Mouse (Mus musculus): ENCODE measurements at regions not wholly inside any gene's neighbourhood (a gene's known extent, or its start where the extent isn't known, plus 50 kb on each side); places are given as distances from the start of the nearest gene placed in this dataset.

- DNase-seq (ENCODE audit: low read depth, low spot score) = no peak
Measured at GRCm38 (mm10) chr6:81586441-81587117, 336.9 kb upstream of the Gcfc2 start.

DNA sequence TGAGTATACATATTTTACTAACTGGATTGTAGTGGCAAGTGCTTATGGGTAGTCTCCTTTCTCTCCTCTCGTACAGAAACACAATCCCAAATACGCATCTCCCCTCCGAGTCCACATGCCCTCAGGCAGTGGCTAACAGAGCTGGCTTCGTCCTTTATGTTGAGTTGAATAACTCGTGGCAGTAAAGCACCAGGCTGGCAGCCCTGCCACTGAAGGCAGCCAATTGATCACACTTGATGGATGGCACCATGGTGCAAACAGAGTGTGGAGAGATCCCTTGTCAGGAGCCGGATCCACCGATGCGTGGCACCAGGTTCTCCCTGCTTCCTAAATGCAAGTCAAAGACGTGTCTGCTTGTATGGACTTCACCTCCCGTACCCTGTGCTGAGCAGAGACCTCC is 333.7 kb upstream of the Gcfc2 start:
- no peak for DNase-seq (ENCODE audit: low read depth, low spot score)

GRCm38 (mm10) chr6:81595926-81596325 is 327.5 kb upstream of the Gcfc2 start:
- DNase-seq (ENCODE audit: low read depth, low spot score) = no peak

DNA sequence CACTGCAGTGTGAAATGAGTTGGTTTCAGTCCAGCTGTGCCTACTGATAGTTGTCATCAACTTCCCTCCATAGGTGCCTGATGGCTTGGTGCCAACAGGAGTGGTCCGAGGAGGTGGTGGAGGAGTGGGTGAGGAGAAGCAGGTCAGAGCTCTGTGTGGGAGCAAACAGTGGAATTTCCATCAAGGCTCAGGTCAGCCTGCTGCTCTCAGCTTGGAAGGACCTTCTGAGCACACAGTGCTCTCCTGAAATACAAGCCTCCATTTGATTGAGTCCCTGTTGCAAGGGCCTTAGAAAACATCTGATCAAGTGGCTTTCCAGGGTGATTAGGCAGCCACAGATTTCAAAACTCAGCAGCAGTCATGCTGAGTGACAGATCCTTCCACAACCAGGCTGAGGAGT is 314.8 kb upstream of the Gcfc2 start:
- DNase-seq (ENCODE audit: low read depth, low spot score) = no peak

DNA sequence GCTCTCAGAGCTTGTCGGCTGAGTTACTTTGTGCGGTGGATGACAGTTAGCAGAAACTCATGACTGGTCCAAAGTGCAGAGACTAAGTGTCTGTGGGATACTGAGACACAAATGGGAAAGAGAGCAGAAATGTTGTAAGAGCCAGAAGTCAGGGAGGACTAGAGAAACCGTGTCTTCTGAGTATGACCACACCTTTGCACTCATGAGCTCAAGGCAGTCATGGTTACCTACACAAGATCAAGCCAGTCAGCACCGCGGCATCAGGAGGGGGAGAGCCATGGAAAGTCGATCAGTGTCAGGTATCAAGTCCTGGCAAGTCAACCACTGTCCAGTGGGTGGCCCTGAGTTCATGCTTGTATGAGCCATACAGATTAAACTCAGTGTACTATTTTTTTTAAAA is 311.5 kb upstream of the Gcfc2 start:
- no peak for DNase-seq (ENCODE audit: low read depth, low spot score)

DNA sequence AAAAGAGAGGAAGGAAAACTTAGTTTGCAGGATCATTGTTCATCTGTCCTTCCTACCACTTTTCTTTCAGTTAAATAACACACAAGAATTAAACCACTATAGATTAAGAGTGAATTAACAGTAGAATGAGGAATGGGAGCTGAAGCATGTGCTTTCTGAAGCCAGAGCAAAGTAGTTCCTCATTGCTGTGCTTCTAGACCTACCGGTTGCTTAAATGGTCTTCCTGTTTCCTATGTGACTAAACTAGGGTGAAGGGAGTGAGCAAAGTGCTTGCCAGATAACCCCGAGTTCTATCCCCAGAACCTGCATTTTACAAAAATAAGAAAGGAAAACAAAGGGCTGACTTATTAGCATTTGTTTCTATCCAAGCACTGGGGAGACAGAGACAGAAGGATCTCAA is 305.5 kb upstream of the Gcfc2 start:
- DNase-seq (ENCODE audit: low read depth, low spot score) = no peak

- DNase-seq (ENCODE audit: low read depth, low spot score) = no peak
Measured at GRCm38 (mm10) chr6:81621028-81621427, 302.4 kb upstream of the Gcfc2 start.

- DNase-seq (ENCODE audit: low read depth, low spot score) = no peak
Measured at GRCm38 (mm10) chr6:81622714-81623113, 300.8 kb upstream of the Gcfc2 start.

- no peak for DNase-seq (ENCODE audit: low read depth, low spot score)
Measured at GRCm38 (mm10) chr6:81625016-81625415, 298.5 kb upstream of the Gcfc2 start.

- no peak for DNase-seq (ENCODE audit: low read depth, low spot score)
Measured at GRCm38 (mm10) chr6:81633586-81633985, 289.9 kb upstream of the Gcfc2 start.

- DNase-seq (ENCODE audit: low read depth, low spot score) = no peak
Measured at GRCm38 (mm10) chr6:81647615-81648375, 275.7 kb upstream of the Gcfc2 start.

- no peak for DNase-seq (ENCODE audit: low read depth, low spot score)
Measured at GRCm38 (mm10) chr6:81651856-81652255, 271.6 kb upstream of the Gcfc2 start.

DNA sequence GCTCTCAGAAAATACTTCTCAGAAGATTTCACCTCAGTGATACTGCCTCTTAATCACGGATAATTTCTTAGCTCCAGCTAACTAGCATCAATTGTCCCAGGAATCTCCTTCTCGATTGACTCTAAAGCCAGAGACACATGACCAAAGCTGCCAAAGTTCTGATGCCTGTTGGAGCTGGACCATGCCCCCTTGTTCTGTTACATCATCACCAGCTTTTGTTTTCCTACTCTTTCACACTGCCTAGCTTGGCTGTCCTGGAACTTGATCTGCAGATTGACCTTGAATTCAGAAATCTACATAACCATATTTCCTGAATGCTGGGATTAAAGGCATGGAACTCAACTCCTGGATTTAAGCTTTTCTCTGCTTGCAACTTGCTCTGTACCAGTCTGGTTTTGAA is 268.3 kb upstream of the Gcfc2 start:
- DNase-seq (ENCODE audit: low read depth, low spot score) = no peak

DNA sequence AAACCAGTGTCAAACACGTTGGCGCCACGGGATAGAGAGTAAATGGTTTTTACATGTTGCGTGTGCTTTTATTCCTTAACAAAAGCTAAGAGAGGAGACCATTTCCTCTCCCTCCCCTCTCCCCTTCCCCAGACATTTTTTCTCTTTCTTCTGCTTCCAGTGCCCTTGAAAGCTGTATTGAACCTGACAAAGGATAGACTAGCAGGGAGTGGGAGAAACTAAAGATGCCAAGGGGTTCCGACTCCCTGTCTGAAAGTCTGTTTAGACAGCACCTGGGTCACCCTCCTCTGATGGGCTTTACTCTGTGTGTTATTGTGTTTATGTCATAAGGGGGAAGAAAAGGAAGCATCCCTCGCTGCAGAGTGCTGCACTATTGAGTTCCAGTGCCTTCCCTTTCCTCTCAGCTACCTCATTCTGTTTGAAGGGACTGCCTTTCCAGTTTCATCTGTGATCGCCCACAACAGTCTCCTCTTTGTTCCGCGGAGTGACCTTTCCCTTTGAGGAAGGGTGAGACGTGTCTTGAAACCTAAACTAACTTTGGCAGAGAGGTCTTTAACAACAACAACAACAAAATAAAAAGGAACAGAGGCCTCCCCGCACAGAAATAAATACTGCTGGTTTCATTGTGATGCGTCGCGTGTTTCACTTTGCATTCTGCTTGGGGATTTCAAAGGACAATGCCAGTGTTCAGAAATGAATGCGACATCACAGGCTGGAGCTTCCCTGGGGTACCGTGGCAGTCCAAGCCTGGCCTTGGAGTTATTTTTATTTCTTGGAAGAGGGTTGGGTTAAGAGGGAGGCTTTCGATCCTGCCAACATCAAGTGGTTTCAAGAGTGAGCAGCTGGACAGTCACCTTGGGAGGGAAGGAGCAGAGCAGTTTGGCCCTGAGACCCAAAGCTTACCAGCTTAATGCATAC is 262.7 kb upstream of the Gcfc2 start:
- no peak for DNase-seq (ENCODE audit: low read depth, low spot score)

DNA sequence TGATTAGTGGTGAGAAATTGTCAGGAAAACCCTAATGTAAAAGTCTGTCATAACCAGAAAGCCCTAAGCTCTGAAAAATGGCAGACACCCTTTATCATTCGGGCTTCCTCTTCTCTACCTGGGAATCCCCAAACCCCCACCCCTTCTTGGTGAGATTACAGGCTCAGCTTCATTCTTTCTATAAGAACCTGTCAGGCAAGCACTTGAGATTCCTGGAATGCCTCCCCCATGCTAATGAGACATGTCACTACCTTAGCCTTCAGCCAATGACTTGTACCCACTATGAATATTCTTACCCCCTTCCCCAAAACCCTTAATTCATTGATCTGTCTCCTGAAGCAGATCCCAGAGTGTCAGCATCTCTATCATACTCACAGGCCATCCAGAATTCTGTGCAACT is 254.5 kb upstream of the Gcfc2 start:
- no peak for DNase-seq (ENCODE audit: low read depth, low spot score)

GRCm38 (mm10) chr6:81673316-81673715 is 250.2 kb upstream of the Gcfc2 start:
- no peak for DNase-seq (ENCODE audit: low read depth, low spot score)

DNA sequence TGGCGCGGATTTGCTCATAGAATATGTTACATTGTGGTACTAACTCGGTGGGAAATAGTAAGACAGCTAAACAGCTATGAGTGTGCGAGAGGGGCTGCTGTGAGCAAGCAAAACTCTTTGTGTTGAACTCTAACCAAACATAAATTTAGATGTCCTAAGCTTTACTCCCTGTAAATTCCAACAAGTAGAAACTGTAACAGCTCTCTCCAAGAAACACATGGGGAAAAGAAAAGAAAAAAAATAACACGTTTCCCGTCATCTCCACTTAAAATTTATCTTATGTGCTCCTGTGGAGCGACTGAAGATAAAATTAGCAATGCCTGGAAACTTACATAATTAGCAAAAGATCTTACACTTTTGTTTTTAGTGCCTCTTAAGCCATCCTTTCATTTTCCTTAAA is 226.2 kb upstream of the Gcfc2 start:
- DNase-seq (ENCODE audit: low read depth, low spot score) = no peak

GRCm38 (mm10) chr6:81698173-81698572 is 225.3 kb upstream of the Gcfc2 start:
- DNase-seq (ENCODE audit: low read depth, low spot score) = no peak

DNA sequence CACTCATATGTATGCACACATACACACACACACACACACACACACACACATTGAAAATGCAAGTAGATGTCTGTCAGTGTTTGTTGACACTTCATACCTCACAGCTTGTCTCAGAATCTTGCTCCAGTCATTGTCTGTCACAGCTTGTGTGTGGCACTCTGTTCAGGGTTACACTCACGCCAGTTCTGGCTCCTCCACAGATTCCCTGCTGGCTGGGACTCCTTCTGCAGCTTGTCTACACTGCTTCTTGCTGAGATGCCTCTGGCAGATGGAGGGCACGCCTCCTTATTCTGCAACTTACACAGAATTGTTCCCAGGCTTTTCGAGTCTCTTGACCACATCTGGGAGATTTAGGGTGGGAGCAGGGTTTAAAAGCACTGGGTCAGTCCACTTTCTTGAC is 208.6 kb upstream of the Gcfc2 start:
- DNase-seq (ENCODE audit: low read depth, low spot score) = no peak

DNA sequence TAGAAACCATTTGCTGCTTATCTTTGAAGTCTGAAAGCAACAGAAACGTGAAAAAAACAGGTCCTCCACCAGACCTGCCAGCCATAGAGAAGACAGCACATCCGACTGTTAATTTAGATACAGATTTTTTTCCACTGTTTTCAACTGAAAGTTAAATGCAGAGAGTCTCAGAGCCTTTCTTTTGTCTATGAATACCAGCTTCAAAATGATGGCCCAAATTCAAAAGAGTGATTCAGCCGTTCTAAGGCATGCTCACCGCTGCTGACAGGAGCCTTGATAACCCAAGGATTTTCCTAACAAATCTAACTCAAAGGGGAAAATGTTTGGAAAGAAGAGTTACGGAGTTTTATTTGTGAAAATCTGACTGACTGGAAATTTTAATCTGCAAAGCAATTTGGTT is 207.1 kb upstream of the Gcfc2 start:
- no peak for DNase-seq (ENCODE audit: low read depth, low spot score)

GRCm38 (mm10) chr6:81724601-81725545 is 198.6 kb upstream of the Gcfc2 start:
- no peak for DNase-seq (ENCODE audit: low read depth, low spot score)
